Mouse (Mus musculus): ENCODE measurements around the gene Myo1h.

Gene Myo1h

GRCm38 (mm10) chr5:114359586-114359985, 70.6 kb downstream of the Myo1h start:
- in situ Hi-C loops (cut with MboI, MseI) = no loop called here

- in situ Hi-C loops (cut with MboI, MseI) = no loop called here
These were observed 72.0 kb downstream of the Myo1h start for GRCm38 (mm10) chr5:114360968-114361367.

GRCm38 (mm10) chr5:114365043-114365752, 76.2 kb downstream of the Myo1h start:
- in situ Hi-C loops (cut with MboI, MseI) = no loop called here

GRCm38 (mm10) chr5:114368121-114368520, 79.2 kb downstream of the Myo1h start:
- in situ Hi-C loops (cut with MboI, MseI) = no loop called here

- in situ Hi-C loops (cut with MboI, MseI) = no loop called here
These were observed 80.0 kb downstream of the Myo1h start for GRCm38 (mm10) chr5:114368803-114369496.

GRCm38 (mm10) chr5:114369921-114370320, 81.0 kb downstream of the Myo1h start:
- in situ Hi-C loops (cut with MboI, MseI) = no loop called here

- in situ Hi-C loops (cut with MboI, MseI) = no loop called here
These were observed 81.4 kb downstream of the Myo1h start for GRCm38 (mm10) chr5:114370371-114370776.

- in situ Hi-C loops (cut with MboI, MseI) = no loop called here
These were observed 82.4 kb downstream of the Myo1h start for GRCm38 (mm10) chr5:114371331-114371730.

- in situ Hi-C loops (cut with MboI, MseI) = no loop called here
These were observed 82.9 kb downstream of the Myo1h start for GRCm38 (mm10) chr5:114371731-114372473.

- in situ Hi-C loops (cut with MboI, MseI) = no loop called here
These were observed 83.6 kb downstream of the Myo1h start for GRCm38 (mm10) chr5:114372565-114372964.

GRCm38 (mm10) chr5:114373174-114373573, 84.2 kb downstream of the Myo1h start:
- in situ Hi-C loops (cut with MboI, MseI) = no loop called here

GRCm38 (mm10) chr5:114373581-114373980, 84.6 kb downstream of the Myo1h start:
- in situ Hi-C loops (cut with MboI, MseI) = no loop called here

GRCm38 (mm10) chr5:114374409-114375213, 85.6 kb downstream of the Myo1h start:
- in situ Hi-C loops (cut with MboI, MseI) = no loop called here

GRCm38 (mm10) chr5:114378177-114378920, 89.4 kb downstream of the Myo1h start:
- in situ Hi-C loops (cut with MboI, MseI) = no loop called here

GRCm38 (mm10) chr5:114378936-114379335, 90.0 kb downstream of the Myo1h start:
- in situ Hi-C loops (cut with MboI, MseI) = no loop called here

GRCm38 (mm10) chr5:114379763-114380162, 90.8 kb downstream of the Myo1h start:
- in situ Hi-C loops (cut with MboI, MseI) = loop anchor here (5.0 kb wide), 1 partner anchor 67 kb away; no protein-coding TSS in a partner anchor

- in situ Hi-C loops (cut with MboI, MseI) = loop anchor here (5.0 kb wide), 1 partner anchor 68 kb away; no protein-coding TSS in a partner anchor
These were observed 91.4 kb downstream of the Myo1h start, which contains the start of the genes Kctd10 and Ube3b for GRCm38 (mm10) chr5:114380209-114381012. TSS of gene Kctd10 (minus strand) at chr5:114380508. TSS of gene Ube3b (plus strand) at chr5:114380607.

GRCm38 (mm10) chr5:114381013-114381351, 92.0 kb downstream of the Myo1h start:
- in situ Hi-C loops (cut with MboI, MseI) = loop anchor here (5.0 kb wide), 1 partner anchor 69 kb away; no protein-coding TSS in a partner anchor

- in situ Hi-C loops (cut with MboI, MseI) = loop anchor here (5.0 kb wide), 1 partner anchor 71 kb away; no protein-coding TSS in a partner anchor
These were observed 94.4 kb downstream of the Myo1h start for GRCm38 (mm10) chr5:114383184-114383904.
